Mouse (Mus musculus): Measurements from ENCODE around the gene R3hdm4. TPM values are rescaled to one million over a fixed set of nuclear protein-coding genes. Genes with fewer than 3 reads are reported as not detected.

R3hdm4 gene
- polyA plus RNA-seq, 1 experiment = 380 TPM

- peak; percentile 74 to 90 for DNase-seq (ENCODE audit: extremely low spot score in 1 of 2, low spot score in 1 of 2)
Measured at GRCm38 (mm10) chr10:79926491-79927323, 5.7 kb upstream of the R3hdm4 start, which contains the start of gene Arid3a. TSS of gene Arid3a (plus strand) at chr10:79927043.

GRCm38 (mm10) chr10:79925785-79926490 is 4.9 kb upstream of the R3hdm4 start:
- no peak for DNase-seq (ENCODE audit: extremely low spot score in 1 of 2, low spot score in 1 of 2)

- DNase-seq (ENCODE audit: extremely low spot score in 1 of 2, low spot score in 1 of 2) = peak; percentile 84 to 99
Measured at GRCm38 (mm10) chr10:79924998-79925784, 4.2 kb upstream of the R3hdm4 start.

- no peak for DNase-seq (ENCODE audit: extremely low spot score in 1 of 2, low spot score in 1 of 2)
Measured at GRCm38 (mm10) chr10:79921572-79921971, 564 bp upstream of the R3hdm4 start.

- no peak for DNase-seq (ENCODE audit: extremely low spot score in 1 of 2, low spot score in 1 of 2)
Measured at GRCm38 (mm10) chr10:79920056-79920890, 735 bp downstream of the R3hdm4 start.

- no peak for DNase-seq (ENCODE audit: extremely low spot score in 1 of 2, low spot score in 1 of 2)
Measured at GRCm38 (mm10) chr10:79919251-79919849, 1.7 kb downstream of the R3hdm4 start.

- DNase-seq (ENCODE audit: extremely low spot score in 1 of 2, low spot score in 1 of 2) = no peak
Measured at GRCm38 (mm10) chr10:79918231-79919078, 2.6 kb downstream of the R3hdm4 start.

- DNase-seq (ENCODE audit: extremely low spot score in 1 of 2, low spot score in 1 of 2) = no peak
Measured at GRCm38 (mm10) chr10:79917532-79918100, 3.4 kb downstream of the R3hdm4 start.

GRCm38 (mm10) chr10:79916808-79917531 is 4.0 kb downstream of the R3hdm4 start, which contains the start of gene Kiss1r:
TSS of gene Kiss1r (plus strand) at chr10:79916971.
- peak; percentile 55 to 87 for DNase-seq (ENCODE audit: extremely low spot score in 1 of 2, low spot score in 1 of 2)

GRCm38 (mm10) chr10:79916081-79916480 is 4.9 kb downstream of the R3hdm4 start:
- DNase-seq (ENCODE audit: extremely low spot score in 1 of 2, low spot score in 1 of 2) = no peak

- DNase-seq (ENCODE audit: extremely low spot score in 1 of 2, low spot score in 1 of 2) = no peak
Measured at GRCm38 (mm10) chr10:79914948-79915596, 5.9 kb downstream of the R3hdm4 start.

- no peak for DNase-seq (ENCODE audit: extremely low spot score in 1 of 2, low spot score in 1 of 2)
Measured at GRCm38 (mm10) chr10:79914131-79914947, 6.7 kb downstream of the R3hdm4 start.

GRCm38 (mm10) chr10:79912412-79912811 is 8.6 kb downstream of the R3hdm4 start:
- no peak for DNase-seq (ENCODE audit: extremely low spot score in 1 of 2, low spot score in 1 of 2)

- no peak for DNase-seq (ENCODE audit: extremely low spot score in 1 of 2, low spot score in 1 of 2)
Measured at GRCm38 (mm10) chr10:79910556-79910955, 10.5 kb downstream of the R3hdm4 start, which contains the start of gene Gm26602. TSS of gene Gm26602 (plus strand) at chr10:79910856.

- peak; percentile 50 to 79 for DNase-seq (ENCODE audit: extremely low spot score in 1 of 2, low spot score in 1 of 2)
Measured at GRCm38 (mm10) chr10:79909092-79909922, 11.7 kb downstream of the R3hdm4 start.
